Comparison of ENCODE assay signal across 19 mouse cellular contexts in the genomic region with DNA sequence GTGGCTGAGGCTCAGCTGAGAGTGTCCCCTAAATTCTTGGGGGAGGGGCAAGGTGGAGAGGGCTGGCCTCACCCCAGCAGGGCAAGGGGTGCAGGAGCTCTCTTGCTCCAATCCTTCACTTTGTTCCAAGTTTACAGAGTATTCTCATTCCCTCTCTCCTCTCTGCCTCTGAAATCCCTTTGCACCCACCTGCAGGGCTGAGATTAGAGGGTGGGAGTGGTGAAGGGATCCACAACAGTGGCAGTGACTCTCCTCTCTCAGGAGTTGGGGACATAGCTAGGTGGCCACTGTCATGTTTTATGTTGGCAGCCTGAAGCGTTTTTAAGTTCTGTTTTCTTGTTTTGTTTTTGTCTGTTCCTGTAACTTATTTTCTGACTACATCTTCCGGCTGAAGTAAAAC. TPM values are rescaled to one million over a fixed set of nuclear protein-coding genes. Genes with fewer than 3 reads are reported as not detected.
"Had no signal": no experiment of that assay in that cellular context is flagged by ENCODE, and none has a peak within 500 bp of the region (broad histone marks: within the 10 kb centered on the region; RNA-seq: fewer than 3 reads in every experiment).

No protein-coding gene starts in this region.

- H3K4me2 ChIP-seq: lung, embryonic 15.5 days; midbrain, embryonic 11.5 days; midbrain, embryonic 13.5 days; midbrain, embryonic 15.5 days; neural tube, embryonic 12.5 days; stomach, embryonic 15.5 days had no signal

- H3K27me3 ChIP-seq: lung, embryonic 15.5 days; midbrain, embryonic 15.5 days; neural tube, embryonic 12.5 days; stomach, embryonic 15.5 days had no signal

- ATAC-seq: lung, postnatal 0 days; midbrain, embryonic 13.5 days; midbrain, embryonic 15.5 days had no signal

- H3K9ac ChIP-seq: liver, embryonic 14.5 days; lung, embryonic 15.5 days; midbrain, embryonic 13.5 days; midbrain, embryonic 15.5 days; neural tube, embryonic 12.5 days; stomach, embryonic 15.5 days had no signal

- DNase-seq: lung, adult 2 months; lung, postnatal 14 days; lung, postnatal 36 days; right cerebral cortex, postnatal 14 days; thymus, adult 2 months; thymus, postnatal 25 days; thymus, postnatal 4 days had no signal

- H3K4me3 ChIP-seq: lung, embryonic 15.5 days; megakaryocyte, embryonic 14.5 days; midbrain, embryonic 13.5 days; midbrain, embryonic 15.5 days; neural tube, embryonic 12.5 days; stomach, embryonic 15.5 days had no signal

- H3K36me3 ChIP-seq: lung, embryonic 15.5 days; midbrain, embryonic 13.5 days; midbrain, embryonic 15.5 days; neural tube, embryonic 12.5 days; stomach, embryonic 15.5 days had no signal

- H3K9me3 ChIP-seq: lung, embryonic 15.5 days; megakaryocyte, embryonic 14.5 days; midbrain, embryonic 13.5 days; midbrain, embryonic 15.5 days; neural tube, embryonic 12.5 days; stomach, embryonic 15.5 days had no signal

- H3K27ac ChIP-seq: liver, embryonic 14.5 days; lung, embryonic 15.5 days; midbrain, embryonic 13.5 days; midbrain, embryonic 15.5 days; neural tube, embryonic 12.5 days; stomach, embryonic 15.5 days; stomach, postnatal 0 days had no signal

- H3K4me1 ChIP-seq: midbrain, embryonic 13.5 days; midbrain, embryonic 15.5 days; neural tube, embryonic 12.5 days; stomach, embryonic 15.5 days had no signal

RNA-seq across cellular contexts. Expression of a gene that starts 19.0 kb away (rescaled TPM):
- polyA plus RNA-seq: lung, adult 2 months had no signal

RNA-seq across cellular contexts. Expression of a gene that starts 34.0 kb away (rescaled TPM):
- polyA plus RNA-seq: liver, embryonic 16.5 days had no signal

RNA-seq across cellular contexts. Expression of a gene that starts 51.0 kb away (rescaled TPM):
- polyA plus RNA-seq: liver, embryonic 16.5 days; testis, adult 2 months had no signal
